Mouse (Mus musculus): ENCODE data around the gene Lgals8. TPM values are rescaled to one million over a fixed set of nuclear protein-coding genes. Genes with fewer than 3 reads are reported as not detected.

Gene Lgals8
- polyA plus RNA-seq, 1 experiment, result 27.7 TPM

- Histone ChIP-seq H3K79me2 (ENCODE audit: control insufficient read depth, insufficient read depth) (no peaks in the 10 kb centered on the region), H3K36me3 (ENCODE audit: control insufficient read depth, insufficient read depth) (peaks cover 65% of the 10 kb centered on the region), H3K4me2 (ENCODE audit: low read depth) (no peak overlapping the region), H3K4me3 (no peak overlapping the region), H3ac (ENCODE audit: control insufficient read depth, insufficient read length) (no peak overlapping the region), H3K27me3 (ENCODE audit: control insufficient read depth, insufficient read depth, insufficient read length) (no peaks in the 10 kb centered on the region)
- TF ChIP-seq USF1 (IDR thresholded peaks at IDR 0.05; ENCODE audit: low read depth) (no peak), E2F4 (IDR thresholded peaks at IDR 0.05; ENCODE audit: insufficient read depth) (no peak), MYOD1 (IDR thresholded peaks at IDR 0.05; ENCODE audit: control insufficient read depth in 1 of 3, insufficient read length in 2 of 3, low read depth in 2 of 3) (no peak), MYOG (IDR thresholded peaks at IDR 0.05; ENCODE audit: control insufficient read depth in 1 of 3, insufficient read depth in 1 of 3, insufficient read length in 2 of 3, low read depth in 2 of 3) (no peak), SRF (IDR thresholded peaks at IDR 0.05; ENCODE audit: control insufficient read depth, insufficient read length, low read depth) (no peak), TCF12 (IDR thresholded peaks at IDR 0.05; ENCODE audit: insufficient read depth, poor library complexity, severe bottlenecking) (no peak), CEBPB (IDR thresholded peaks at IDR 0.05; ENCODE audit: insufficient read depth, poor library complexity, severe bottlenecking) (no peak), POLR2AphosphoS2 (IDR thresholded peaks at IDR 0.05; ENCODE audit: insufficient read length, low read depth) (no peak), MAX (IDR thresholded peaks at IDR 0.05; ENCODE audit: low read depth) (no peak), POLR2A (IDR thresholded peaks at IDR 0.05; ENCODE audit: insufficient read length, low read depth) (no peak), TCF3 (IDR thresholded peaks at IDR 0.05; ENCODE audit: insufficient read length, low read depth) (no peak)
These were observed 36.2 kb downstream of the Lgals8 start for GRCm38 (mm10) chr13:12428556-12428955.

- Histone ChIP-seq H3K27me3 (ENCODE audit: control insufficient read depth, insufficient read depth, insufficient read length) (no peaks in the 10 kb centered on the region), H3K4me3 (no peak overlapping the region), H3ac (ENCODE audit: control insufficient read depth, insufficient read length) (no peak overlapping the region), H3K36me3 (ENCODE audit: control insufficient read depth, insufficient read depth) (peaks cover 58% of the 10 kb centered on the region), H3K79me2 (ENCODE audit: control insufficient read depth, insufficient read depth) (no peaks in the 10 kb centered on the region), H3K4me2 (ENCODE audit: low read depth) (no peak overlapping the region)
- no peak for TF ChIP-seq USF1 (IDR thresholded peaks at IDR 0.05; ENCODE audit: low read depth)
- no peak for TF ChIP-seq CEBPB (IDR thresholded peaks at IDR 0.05; ENCODE audit: insufficient read depth, poor library complexity, severe bottlenecking)
- TF ChIP-seq E2F4 (IDR thresholded peaks at IDR 0.05; ENCODE audit: insufficient read depth), result no peak
- TF ChIP-seq REST (IDR thresholded peaks at IDR 0.05; ENCODE audit: insufficient read depth, insufficient read length), result no peak
- no peak for TF ChIP-seq MYOG (IDR thresholded peaks at IDR 0.05; ENCODE audit: control insufficient read depth in 1 of 3, insufficient read depth in 1 of 3, insufficient read length in 2 of 3, low read depth in 2 of 3)
- TF ChIP-seq MAX (IDR thresholded peaks at IDR 0.05; ENCODE audit: low read depth), result no peak
- TF ChIP-seq TCF3 (IDR thresholded peaks at IDR 0.05; ENCODE audit: insufficient read length, low read depth), result no peak
These were observed 44.1 kb downstream of the Lgals8 start for GRCm38 (mm10) chr13:12420596-12420995.

- Histone ChIP-seq H3K36me3 (ENCODE audit: control insufficient read depth, insufficient read depth) (peaks cover 56% of the 10 kb centered on the region), H3K4me3 (no peak overlapping the region), H3K79me2 (ENCODE audit: control insufficient read depth, insufficient read depth) (no peaks in the 10 kb centered on the region), H3K27me3 (ENCODE audit: control insufficient read depth, insufficient read depth, insufficient read length) (no peaks in the 10 kb centered on the region), H3K4me2 (ENCODE audit: low read depth) (no peak overlapping the region), H3ac (ENCODE audit: control insufficient read depth, insufficient read length) (no peak overlapping the region)
- TF ChIP-seq MAX (IDR thresholded peaks at IDR 0.05; ENCODE audit: low read depth) (no peak), TCF3 (IDR thresholded peaks at IDR 0.05; ENCODE audit: insufficient read length, low read depth) (no peak), E2F4 (IDR thresholded peaks at IDR 0.05; ENCODE audit: insufficient read depth) (no peak), USF1 (IDR thresholded peaks at IDR 0.05; ENCODE audit: low read depth) (no peak), SRF (IDR thresholded peaks at IDR 0.05; ENCODE audit: control insufficient read depth, insufficient read length, low read depth) (no peak), POLR2A (IDR thresholded peaks at IDR 0.05; ENCODE audit: insufficient read length, low read depth) (no peak), TCF12 (IDR thresholded peaks at IDR 0.05; ENCODE audit: insufficient read depth, poor library complexity, severe bottlenecking) (no peak), REST (IDR thresholded peaks at IDR 0.05; ENCODE audit: insufficient read depth, insufficient read length) (no peak), CEBPB (IDR thresholded peaks at IDR 0.05; ENCODE audit: insufficient read depth, poor library complexity, severe bottlenecking) (no peak)
These were observed 52.7 kb downstream of the Lgals8 start for GRCm38 (mm10) chr13:12412016-12412415.

GRCm38 (mm10) chr13:12408343-12409066, 56.2 kb downstream of the Lgals8 start:
- no peak overlapping the region for H3K4me3 ChIP-seq
- no peaks in the 10 kb centered on the region for H3K79me2 ChIP-seq (ENCODE audit: control insufficient read depth, insufficient read depth)
- TF ChIP-seq POLR2A (IDR thresholded peaks at IDR 0.05; ENCODE audit: insufficient read length, low read depth) (no peak), MYOG (IDR thresholded peaks at IDR 0.05; ENCODE audit: control insufficient read depth in 1 of 3, insufficient read depth in 1 of 3, insufficient read length in 2 of 3, low read depth in 2 of 3) (no peak), POLR2AphosphoS2 (IDR thresholded peaks at IDR 0.05; ENCODE audit: insufficient read length, low read depth) (no peak), TCF3 (IDR thresholded peaks at IDR 0.05; ENCODE audit: insufficient read length, low read depth) (no peak), E2F4 (IDR thresholded peaks at IDR 0.05; ENCODE audit: insufficient read depth) (no peak), USF1 (IDR thresholded peaks at IDR 0.05; ENCODE audit: low read depth) (no peak), MYOD1 (IDR thresholded peaks at IDR 0.05; ENCODE audit: control insufficient read depth in 1 of 3, insufficient read length in 2 of 3, low read depth in 2 of 3) (no peak), MAX (IDR thresholded peaks at IDR 0.05; ENCODE audit: low read depth) (no peak), SRF (IDR thresholded peaks at IDR 0.05; ENCODE audit: control insufficient read depth, insufficient read length, low read depth) (no peak), CEBPB (IDR thresholded peaks at IDR 0.05; ENCODE audit: insufficient read depth, poor library complexity, severe bottlenecking) (no peak), TCF12 (IDR thresholded peaks at IDR 0.05; ENCODE audit: insufficient read depth, poor library complexity, severe bottlenecking) (no peak)
- H3ac ChIP-seq (ENCODE audit: control insufficient read depth, insufficient read length), result no peak overlapping the region
- no peak overlapping the region for H3K4me2 ChIP-seq (ENCODE audit: low read depth)
- H3K27me3 ChIP-seq (ENCODE audit: control insufficient read depth, insufficient read depth, insufficient read length), result no peaks in the 10 kb centered on the region
- peaks cover 29% of the 10 kb centered on the region for H3K36me3 ChIP-seq (ENCODE audit: control insufficient read depth, insufficient read depth)

All from myocyte (in vitro differentiated cells).